Mouse (Mus musculus) embryonic facial prominence, embryonic 13.5 days (tissue): Measurements from ENCODE around the gene Angptl6. TPM values are rescaled to one million over a fixed set of nuclear protein-coding genes. Genes with fewer than 3 reads are reported as not detected.
A peak's percentile ranks its signal among the peaks of the same experiment; 100 is the strongest.

Source experiments
- ATAC-seq: fragments of 200-750 bp; cut with Nextera tagmentation; 2 replicates; pipeline ENCODE4 v1.8.0; 2017; ENCODE audit warnings: low read depth; ENCODE audit not compliant: insufficient number of reproducible peaks, insufficient read depth, low FRiP score, low TSS enrichment
- H3K27ac ChIP-seq: fragments of 300-500 bp; sonication (generic); 2 replicates; pipeline ENCODE4 v1.5.1; 2015; ENCODE audit warnings: moderate library complexity, mild to moderate bottlenecking, inconsistent platforms
- H3K27me3 ChIP-seq: fragments of 300-500 bp; sonication (generic); 2 replicates; pipeline ENCODE4 v1.6.1; 2015; ENCODE audit warnings: mild to moderate bottlenecking, inconsistent platforms
- H3K36me3 ChIP-seq: fragments of 300-500 bp; sonication (generic); 2 replicates; pipeline ENCODE4 v1.6.1; 2015; ENCODE audit warnings: mild to moderate bottlenecking, inconsistent platforms
- H3K4me1 ChIP-seq: fragments of 300-500 bp; sonication (generic); 2 replicates; pipeline ENCODE4 v1.6.1; 2015; ENCODE audit warnings: inconsistent platforms
- H3K4me2 ChIP-seq: fragments of 300-500 bp; sonication (generic); 2 replicates; pipeline ENCODE4 v1.6.1; 2015; ENCODE audit warnings: moderate library complexity, mild to moderate bottlenecking, inconsistent platforms
- H3K4me3 ChIP-seq: fragments of 300-500 bp; sonication (generic); 2 replicates; pipeline ENCODE4 v1.5.1; 2015; ENCODE audit warnings: mild to moderate bottlenecking, inconsistent platforms
- H3K9ac ChIP-seq: fragments of 300-500 bp; sonication (generic); 2 replicates; pipeline ENCODE4 v1.6.1; 2015; ENCODE audit warnings: mild to moderate bottlenecking, inconsistent platforms
- H3K9me3 ChIP-seq: fragments of 300-500 bp; sonication (generic); 2 replicates; pipeline ENCODE4 v1.6.1; 2016; ENCODE audit warnings: inconsistent platforms
- WGBS: fragments of 180-500 bp; shearing (Covaris S2); methylation state at CpG from one replicate; pipeline ENCODE4 v1.1.7; 2015; ENCODE audit warnings: mixed read lengths; 5-methylcytosine and 5-hydroxymethylcytosine counted together
- polyA plus RNA-seq: library from polyadenylated mRNA; unstranded; fragments of >200 nt; fragmentation: Nextera tagmentation; extraction: Ambion mirVana; gene quantifications from 2 replicates; pipeline ENCODE4 v1.2.1, GENCODE M21; 2015

Gene Angptl6
- polyA plus RNA-seq, result 3.6 and 5.4 TPM in 2 replicates

GRCm38 (mm10) chr9:20879097-20879792, at the start of gene Angptl6:
Gene Angptl6, minus strand, starts transcription at chr9:20879727.
- peak within 1 kb of the TSS; percentile 49 for H3K4me3 ChIP-seq
- H3K9ac ChIP-seq, result peak within 1 kb of the TSS; percentile 80
- peak within 1 kb of the TSS; percentile 93 for H3K27ac ChIP-seq
- H3K27me3 ChIP-seq, result no peaks in the 10 kb centered on the region
- H3K9me3 ChIP-seq, result no peaks in the 10 kb centered on the region
- peaks cover 7% of the 10 kb centered on the region for H3K4me1 ChIP-seq
- H3K4me2 ChIP-seq, result peak within 1 kb of the TSS; percentile 66
- WGBS, result 87% methylated on average over 13 of the region's 13 CpGs
- H3K36me3 ChIP-seq, result no peaks in the 10 kb centered on the region
- ATAC-seq, result no peak

- no peaks in the 10 kb centered on the region for H3K9me3 ChIP-seq
- no peak overlapping the region for H3K4me3 ChIP-seq
- H3K4me2 ChIP-seq, result no peak overlapping the region
- H3K9ac ChIP-seq, result no peak overlapping the region
- H3K36me3 ChIP-seq, result peaks cover 99% of the 10 kb centered on the region
- no peaks in the 10 kb centered on the region for H3K27me3 ChIP-seq
- H3K4me1 ChIP-seq, result no peaks in the 10 kb centered on the region
- H3K27ac ChIP-seq, result no peak overlapping the region
- ATAC-seq, result no peak
- 84% methylated on average over 3 of the region's 3 CpGs for WGBS
These were observed 43.7 kb upstream of the Angptl6 start for GRCm38 (mm10) chr9:20923258-20923657.

- Histone ChIP-seq H3K4me2 (no peak overlapping the region), H3K9me3 (no peaks in the 10 kb centered on the region), H3K36me3 (peaks cover 99% of the 10 kb centered on the region), H3K4me3 (no peak overlapping the region), H3K4me1 (no peaks in the 10 kb centered on the region), H3K27ac (no peak overlapping the region), H3K9ac (no peak overlapping the region), H3K27me3 (no peaks in the 10 kb centered on the region)
- 80% methylated on average over 4 of the region's 4 CpGs for WGBS
- no peak for ATAC-seq
These were observed 36.6 kb upstream of the Angptl6 start for GRCm38 (mm10) chr9:20916160-20916559.

GRCm38 (mm10) chr9:20909948-20910347, 30.4 kb upstream of the Angptl6 start:
- H3K9me3 ChIP-seq, result no peaks in the 10 kb centered on the region
- H3K4me3 ChIP-seq, result no peak overlapping the region
- no peak for ATAC-seq
- WGBS, result 91% methylated on average over 9 of the region's 9 CpGs
- H3K27ac ChIP-seq, result no peak overlapping the region
- H3K27me3 ChIP-seq, result no peaks in the 10 kb centered on the region
- H3K4me2 ChIP-seq, result no peak overlapping the region
- H3K36me3 ChIP-seq, result peaks cover 99% of the 10 kb centered on the region
- H3K4me1 ChIP-seq, result no peaks in the 10 kb centered on the region
- H3K9ac ChIP-seq, result 0 out of 2 replicates have a peak overlapping the region, but pooled peaks have one; percentile 21

GRCm38 (mm10) chr9:20902174-20902491, 22.6 kb upstream of the Angptl6 start:
- Histone ChIP-seq H3K27ac (0 out of 2 replicates have a peak overlapping the region, but pooled peaks have one; percentile 3), H3K27me3 (no peaks in the 10 kb centered on the region), H3K4me2 (no peak overlapping the region), H3K4me3 (no peak overlapping the region), H3K4me1 (peaks cover 14% of the 10 kb centered on the region), H3K36me3 (peaks cover 32% of the 10 kb centered on the region), H3K9ac (0 out of 2 replicates have a peak overlapping the region, but pooled peaks have one; percentile 21), H3K9me3 (no peaks in the 10 kb centered on the region)
- no peak for ATAC-seq
- 40% methylated on average over 6 of the region's 6 CpGs for WGBS

GRCm38 (mm10) chr9:20901466-20902173, 22.1 kb upstream of the Angptl6 start:
- Histone ChIP-seq H3K36me3 (peaks cover 32% of the 10 kb centered on the region), H3K9ac (0 out of 2 replicates have a peak overlapping the region, but pooled peaks have one; percentile 21), H3K4me1 (peaks cover 19% of the 10 kb centered on the region), H3K27ac (no peak overlapping the region), H3K4me2 (no peak overlapping the region), H3K27me3 (no peaks in the 10 kb centered on the region), H3K9me3 (no peaks in the 10 kb centered on the region), H3K4me3 (no peak overlapping the region)
- ATAC-seq, result no peak
- WGBS, result 13% methylated on average over 13 of the region's 13 CpGs

GRCm38 (mm10) chr9:20898511-20899073, 19.1 kb upstream of the Angptl6 start, which contains the start of gene Eif3g:
Gene Eif3g, minus strand, starts transcription at chr9:20898623.
- ATAC-seq, result peak; percentile 80
- H3K4me2 ChIP-seq, result peak within 1 kb of the TSS; percentile 98
- H3K36me3 ChIP-seq, result peaks cover 36% of the 10 kb centered on the region
- peak within 1 kb of the TSS; percentile 99 for H3K4me3 ChIP-seq
- whole genome bisulfite sequencing, result 4% methylated on average over 34 of the region's 34 CpGs
- no peaks in the 10 kb centered on the region for H3K27me3 ChIP-seq
- H3K27ac ChIP-seq, result peak within 1 kb of the TSS; percentile 75; the same call in 1 of the 2 replicates
- H3K4me1 ChIP-seq, result peaks cover 19% of the 10 kb centered on the region
- H3K9ac ChIP-seq, result peak within 1 kb of the TSS; percentile 98
- H3K9me3 ChIP-seq, result no peaks in the 10 kb centered on the region

- Histone ChIP-seq H3K4me2 (peak overlapping the region; percentile 98), H3K4me3 (peak overlapping the region; percentile 99), H3K4me1 (peaks cover 19% of the 10 kb centered on the region), H3K9me3 (no peaks in the 10 kb centered on the region), H3K27me3 (no peaks in the 10 kb centered on the region), H3K9ac (peak overlapping the region; percentile 98), H3K36me3 (peaks cover 43% of the 10 kb centered on the region), H3K27ac (peak overlapping the region; percentile 75; the same call in 1 of the 2 replicates)
- 0 out of 2 replicates have a peak, but pooled peaks have one; percentile 8 for ATAC-seq
- 4% methylated on average over 32 of the region's 39 CpGs for WGBS
These were observed 18.4 kb upstream of the Angptl6 start for GRCm38 (mm10) chr9:20897736-20898510.

GRCm38 (mm10) chr9:20895382-20895781, 15.9 kb upstream of the Angptl6 start:
- no peak for ATAC-seq

GRCm38 (mm10) chr9:20894629-20895028, 15.1 kb upstream of the Angptl6 start:
- H3K4me1 ChIP-seq, result peaks cover 14% of the 10 kb centered on the region
- no peak overlapping the region for H3K9ac ChIP-seq
- H3K36me3 ChIP-seq, result peaks cover 76% of the 10 kb centered on the region
- H3K27ac ChIP-seq, result no peak overlapping the region
- no peak overlapping the region for H3K4me2 ChIP-seq
- no peaks in the 10 kb centered on the region for H3K27me3 ChIP-seq
- no peak overlapping the region for H3K4me3 ChIP-seq
- WGBS, result 89% methylated on average over 15 of the region's 15 CpGs
- H3K9me3 ChIP-seq, result no peaks in the 10 kb centered on the region
- no peak for ATAC-seq

More at GRCm38 (mm10) chr9:20895382-20895781, 15.9 kb upstream of the Angptl6 start:
- Histone ChIP-seq H3K4me2 (no peak overlapping the region), H3K9me3 (no peaks in the 10 kb centered on the region), H3K9ac (no peak overlapping the region), H3K27me3 (no peaks in the 10 kb centered on the region), H3K4me1 (peaks cover 12% of the 10 kb centered on the region), H3K4me3 (no peak overlapping the region), H3K36me3 (peaks cover 68% of the 10 kb centered on the region), H3K27ac (no peak overlapping the region)
- WGBS, result 96% methylated on average over 9 of the region's 9 CpGs
